Mouse (Mus musculus) neural tube, embryonic 11.5 days (tissue): ENCODE data around the gene Ash1l. TPM values are rescaled to one million over a fixed set of nuclear protein-coding genes. Genes with fewer than 3 reads are reported as not detected.

Experiments
- ATAC-seq: fragments of 200-750 bp; cut with Nextera tagmentation; 2 replicates; pipeline ENCODE4 v1.8.0; 2017; ENCODE audit warnings: moderate number of reproducible peaks, mild to moderate bottlenecking, moderate TSS enrichment, moderate library complexity; ENCODE audit not compliant: insufficient read depth, low FRiP score, low TSS enrichment
- DNase-seq: peaks from one replicate; pipeline ENCODE4 v3.0.0-alpha.2; 2015; ENCODE audit warnings: low spot score
- H3K27ac ChIP-seq: fragments of 300-500 bp; sonication (generic); 2 replicates; pipeline ENCODE4 v1.5.1; 2014; ENCODE audit warnings: low read depth, mild to moderate bottlenecking, low read length
- H3K27me3 ChIP-seq: fragments of 300-500 bp; sonication (generic); 2 replicates; pipeline ENCODE4 v1.6.1; 2014; ENCODE audit warnings: mild to moderate bottlenecking, low read length, mixed read lengths; ENCODE audit not compliant: control insufficient read depth, insufficient read depth
- H3K36me3 ChIP-seq: fragments of 300-500 bp; sonication (generic); 2 replicates; pipeline ENCODE4 v1.6.1; 2014; ENCODE audit warnings: mild to moderate bottlenecking, low read length, moderate library complexity, mixed read lengths; ENCODE audit not compliant: control insufficient read depth, insufficient read depth
- H3K4me1 ChIP-seq: fragments of 300-500 bp; sonication (generic); 2 replicates; pipeline ENCODE4 v1.6.1; 2014; ENCODE audit warnings: low read length, mixed read lengths; ENCODE audit not compliant: control insufficient read depth, insufficient read depth
- H3K4me2 ChIP-seq: fragments of 300-500 bp; sonication (generic); 2 replicates; pipeline ENCODE4 v1.6.1; 2014; ENCODE audit warnings: low read depth, mild to moderate bottlenecking, moderate library complexity
- H3K4me3 ChIP-seq: fragments of 300-500 bp; sonication (generic); 2 replicates; pipeline ENCODE4 v1.5.1; 2014; ENCODE audit warnings: low read depth, low read length
- H3K9ac ChIP-seq: fragments of 300-500 bp; sonication (generic); 2 replicates; pipeline ENCODE4 v1.6.1; 2014; ENCODE audit warnings: mild to moderate bottlenecking, low read length
- H3K9me3 ChIP-seq: fragments of 300-500 bp; sonication (generic); 2 replicates; pipeline ENCODE4 v1.6.1; 2016; ENCODE audit warnings: low read length; ENCODE audit not compliant: control insufficient read depth
- WGBS: fragments of 180-500 bp; shearing (Covaris S2); extraction: QIAGEN DNeasy Blood & Tissue Kit; methylation state at CpG from one replicate; pipeline ENCODE4 v1.1.7; 2014; 5-methylcytosine and 5-hydroxymethylcytosine counted together
- polyA plus RNA-seq: library from polyadenylated mRNA; unstranded; fragments of >200 nt; fragmentation: Nextera tagmentation; extraction: Ambion mirVana; gene quantifications from 2 replicates; pipeline ENCODE4 v1.2.1, GENCODE M21; 2014

Gene Ash1l
- polyA plus RNA-seq, 1 experiment from 2014 or later: 12.3 TPM

DNA sequence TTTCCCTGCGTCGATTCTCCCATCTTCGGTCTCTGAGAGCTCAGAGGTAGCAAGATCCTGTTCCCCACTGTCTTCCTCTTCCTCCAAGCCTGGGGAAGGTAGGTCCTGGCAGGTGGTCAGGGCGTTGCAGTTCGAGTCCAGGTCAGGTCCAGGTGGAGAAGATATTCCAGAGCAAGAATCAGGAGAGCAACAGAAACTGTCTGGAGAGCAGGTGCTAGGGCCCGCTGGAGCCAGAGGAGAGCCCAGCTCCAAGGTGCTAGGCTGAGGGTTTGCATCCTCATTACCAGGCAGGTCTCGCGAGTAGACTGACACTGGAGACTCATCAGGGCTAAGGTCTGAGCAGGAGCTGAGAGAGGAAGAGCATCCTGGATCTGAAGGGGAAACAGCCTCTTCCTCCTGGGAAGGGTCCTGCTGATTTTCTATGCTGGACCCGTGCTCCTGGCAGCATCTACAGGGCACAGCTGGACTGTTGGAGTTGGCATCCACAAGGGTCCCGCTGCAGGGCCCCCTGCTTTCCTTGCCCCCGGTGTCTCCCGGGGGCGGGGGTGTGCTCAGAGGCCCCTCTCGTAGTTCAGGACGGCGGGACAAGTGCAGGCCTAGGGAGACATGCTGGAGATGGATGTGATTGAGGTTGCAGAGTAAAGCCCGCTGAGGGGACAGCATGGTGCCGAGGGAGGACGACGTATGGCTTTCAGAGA lies 141.5 kb downstream of the Ash1l start:
- no peak overlapping the region for H3K27ac ChIP-seq
- peak overlapping the region; percentile 54 for H3K9ac ChIP-seq
- H3K27me3 ChIP-seq: peaks cover 17% of the 10 kb centered on the region
- peak overlapping the region; percentile 57 for H3K4me3 ChIP-seq
- ATAC-seq: no peak
- H3K36me3 ChIP-seq: peaks cover 6% of the 10 kb centered on the region
- peak overlapping the region; percentile 99 for H3K4me2 ChIP-seq
- H3K9me3 ChIP-seq: no peaks in the 10 kb centered on the region
- peaks cover 21% of the 10 kb centered on the region for H3K4me1 ChIP-seq
- no peak for DNase-seq
- 8% methylated on average over 20 of the region's 20 CpGs for WGBS

GRCm38 (mm10) chr3:89092509-89093090 lies 142.2 kb downstream of the Ash1l start:
- peak; percentile 13; the same call in 1 of the 2 replicates for ATAC-seq
- H3K4me1 ChIP-seq: peaks cover 21% of the 10 kb centered on the region
- peaks cover 6% of the 10 kb centered on the region for H3K36me3 ChIP-seq
- peaks cover 17% of the 10 kb centered on the region for H3K27me3 ChIP-seq
- H3K9me3 ChIP-seq: no peaks in the 10 kb centered on the region
- DNase-seq: no peak
- 13% methylated on average over 11 of the region's 11 CpGs for WGBS
- H3K9ac ChIP-seq: peak overlapping the region; percentile 54
- peak overlapping the region; percentile 57 for H3K4me3 ChIP-seq
- H3K27ac ChIP-seq: no peak overlapping the region
- peak overlapping the region; percentile 99 for H3K4me2 ChIP-seq

DNA sequence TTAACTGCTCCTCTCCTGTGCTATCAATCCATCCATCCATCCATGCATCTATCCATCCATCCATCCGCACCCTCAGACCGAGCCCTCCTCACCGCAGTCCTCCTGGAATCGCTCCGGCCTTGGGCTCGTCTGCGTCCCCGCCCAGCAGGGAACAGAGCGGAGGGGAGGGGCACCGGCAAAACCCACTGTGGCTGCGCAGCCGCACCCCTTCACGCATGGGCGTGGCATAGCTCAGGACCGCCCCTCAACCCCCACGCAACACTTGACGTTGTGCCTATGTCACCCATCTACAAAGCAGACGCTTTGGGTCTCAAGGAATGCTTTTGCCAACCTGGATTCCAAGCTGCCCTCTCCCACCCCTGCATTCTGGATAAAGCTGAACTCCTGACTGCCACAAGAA lies 142.8 kb downstream of the Ash1l start, which contains the start of gene Rusc1:
Rusc1 (minus strand) TSS at position 137 of the 400 bp plus-strand sequence.
- H3K9me3 ChIP-seq: no peaks in the 10 kb centered on the region
- H3K4me1 ChIP-seq: peaks cover 20% of the 10 kb centered on the region
- under 1% methylated on average over 18 of the region's 18 CpGs for WGBS
- peaks cover 17% of the 10 kb centered on the region for H3K27me3 ChIP-seq
- ATAC-seq (peak; percentile 74), DNase-seq (peak; percentile 88)
- H3K27ac ChIP-seq: no peak within 1 kb of the TSS
- peak within 1 kb of the TSS; percentile 99 for H3K4me2 ChIP-seq
- H3K4me3 ChIP-seq: peak within 1 kb of the TSS; percentile 57
- H3K36me3 ChIP-seq: peaks cover 8% of the 10 kb centered on the region
- H3K9ac ChIP-seq: peak within 1 kb of the TSS; percentile 54

GRCm38 (mm10) chr3:89094021-89094420 lies 143.6 kb downstream of the Ash1l start:
- Histone ChIP-seq H3K9me3 (no peaks in the 10 kb centered on the region), H3K27ac (no peak overlapping the region), H3K4me3 (no peak overlapping the region), H3K9ac (no peak overlapping the region), H3K4me2 (no peak overlapping the region), H3K36me3 (peaks cover 13% of the 10 kb centered on the region), H3K4me1 (peaks cover 22% of the 10 kb centered on the region), H3K27me3 (peaks cover 11% of the 10 kb centered on the region)
- ATAC-seq (no peak), DNase-seq (no peak)
- WGBS: 89% methylated on average over 10 of the region's 10 CpGs

- Histone ChIP-seq H3K4me1 (peaks cover 15% of the 10 kb centered on the region), H3K9me3 (no peaks in the 10 kb centered on the region), H3K36me3 (peaks cover 9% of the 10 kb centered on the region), H3K4me3 (peak within 1 kb of the TSS; percentile 81), H3K27ac (0 out of 2 replicates have a peak within 1 kb of the TSS, but pooled peaks have one; percentile 46), H3K27me3 (no peaks in the 10 kb centered on the region), H3K4me2 (peak within 1 kb of the TSS; percentile 87), H3K9ac (peak within 1 kb of the TSS; percentile 67)
- DNase-seq: no peak
- 48% methylated on average over 7 of the region's 7 CpGs for WGBS
- ATAC-seq: no peak
These were observed 150.4 kb downstream of the Ash1l start, which contains the start of gene Gm43738 for GRCm38 (mm10) chr3:89100811-89101210. Gene Gm43738, minus strand, starts transcription at chr3:89101099.

DNA sequence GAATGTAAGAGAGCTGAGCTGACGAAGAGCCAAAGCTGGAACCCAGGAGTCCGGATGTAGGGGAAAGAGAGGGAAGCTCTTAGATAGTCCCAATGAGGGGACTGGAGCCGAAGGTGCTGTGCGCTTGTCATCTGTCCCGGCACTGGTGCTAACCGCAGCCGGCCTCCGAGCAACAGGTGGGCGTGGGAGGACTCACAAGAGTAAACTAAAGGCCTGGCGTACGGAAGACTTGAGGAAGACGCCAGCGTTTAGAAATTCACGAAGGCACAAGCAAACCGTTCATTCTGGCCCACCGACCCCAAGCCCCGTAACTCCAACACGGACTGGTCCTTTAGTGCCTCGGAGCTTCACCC lies 151.0 kb downstream of the Ash1l start:
- peak; percentile 40 for ATAC-seq
- Histone ChIP-seq H3K4me2 (peak overlapping the region; percentile 87), H3K9ac (peak overlapping the region; percentile 67), H3K27ac (0 out of 2 replicates have a peak overlapping the region, but pooled peaks have one; percentile 46), H3K27me3 (no peaks in the 10 kb centered on the region), H3K36me3 (peaks cover 9% of the 10 kb centered on the region), H3K4me3 (peak overlapping the region; percentile 81), H3K9me3 (no peaks in the 10 kb centered on the region), H3K4me1 (peaks cover 15% of the 10 kb centered on the region)
- WGBS: 0% methylated on average over 19 of the region's 19 CpGs
- no peak for DNase-seq

DNA sequence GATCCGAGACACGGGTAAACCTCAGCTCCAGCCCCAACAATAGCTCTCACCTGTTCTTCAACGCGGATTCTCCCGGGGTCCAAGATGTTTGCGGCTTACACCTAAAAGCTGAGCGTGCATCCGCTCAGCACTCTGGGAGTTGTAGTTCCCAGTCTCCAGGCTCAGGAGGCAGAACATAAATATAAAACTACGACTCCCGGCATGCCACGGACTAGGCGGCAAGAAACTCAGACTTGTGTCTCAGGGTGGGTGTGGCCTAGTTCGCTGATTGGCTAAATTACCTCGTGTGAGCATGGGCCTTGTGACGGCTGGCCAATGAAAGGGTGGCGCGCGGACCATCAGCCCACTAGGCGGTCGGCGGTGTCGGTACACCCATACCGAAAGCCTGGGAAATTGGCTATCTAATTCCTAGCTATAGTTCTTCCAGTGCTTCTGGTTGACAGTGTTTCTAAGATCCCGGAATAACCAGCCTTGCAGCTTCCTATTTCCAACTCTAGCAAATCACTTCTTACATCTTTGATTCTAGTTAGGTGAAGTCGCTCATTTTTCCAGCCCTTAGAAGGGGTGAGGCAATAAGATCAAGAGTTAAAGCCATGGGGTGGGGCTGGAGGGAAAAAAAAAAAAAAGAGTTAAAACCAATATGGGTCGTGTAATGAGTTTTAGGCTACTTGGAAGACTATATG lies 151.5 kb downstream of the Ash1l start, which contains the start of gene Fdps:
Fdps (minus strand) TSS at position 148 of the 683 bp plus-strand sequence.
- Histone ChIP-seq H3K4me3 (peak within 1 kb of the TSS; percentile 81), H3K4me1 (peaks cover 15% of the 10 kb centered on the region), H3K4me2 (peak within 1 kb of the TSS; percentile 87), H3K27me3 (no peaks in the 10 kb centered on the region), H3K9me3 (no peaks in the 10 kb centered on the region), H3K36me3 (peaks cover 7% of the 10 kb centered on the region), H3K27ac (0 out of 2 replicates have a peak within 1 kb of the TSS, but pooled peaks have one; percentile 46), H3K9ac (peak within 1 kb of the TSS; percentile 67)
- under 1% methylated on average over 26 of the region's 26 CpGs for WGBS
- peak; percentile 95 for DNase-seq
- ATAC-seq: peak; percentile 99

DNA sequence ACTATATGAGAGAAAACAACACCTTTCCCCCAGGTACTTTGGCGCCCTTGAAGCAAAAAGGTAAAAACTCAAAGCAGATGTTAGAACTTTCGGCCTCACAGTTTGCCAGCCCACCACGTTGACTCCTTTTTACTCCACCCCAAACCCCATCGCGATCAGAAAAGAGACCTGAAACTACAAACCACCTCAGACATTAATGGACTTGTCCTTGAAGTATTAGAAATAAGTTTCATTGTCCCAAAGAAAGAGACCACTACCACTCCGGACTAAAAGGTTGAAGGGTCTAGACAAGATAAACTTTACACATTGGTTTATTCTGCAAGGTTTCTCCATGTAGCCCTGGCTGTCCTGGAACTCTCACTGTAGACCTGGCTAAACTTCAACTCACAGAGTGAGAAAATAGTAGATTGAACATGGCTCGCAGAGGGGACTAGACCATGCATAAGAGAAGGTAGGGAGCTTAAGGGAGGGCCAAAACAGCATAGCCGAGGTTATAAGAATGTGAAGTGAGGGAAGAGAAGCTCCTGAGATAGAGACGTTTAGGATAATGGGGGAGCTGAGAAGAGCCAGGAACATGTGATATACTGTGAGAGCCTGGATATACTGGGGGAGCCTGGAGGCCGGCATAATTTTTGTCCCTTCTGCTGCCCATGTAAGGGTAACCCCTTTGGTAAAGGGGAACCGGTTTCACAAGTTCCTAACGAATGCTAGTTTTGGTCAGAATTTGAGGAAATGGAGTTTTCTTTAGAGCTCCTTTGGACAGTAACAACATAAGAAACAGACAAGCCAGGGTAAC lies 152.3 kb downstream of the Ash1l start:
- Histone ChIP-seq H3K36me3 (peaks cover 7% of the 10 kb centered on the region), H3K9me3 (no peaks in the 10 kb centered on the region), H3K9ac (no peak overlapping the region), H3K27ac (no peak overlapping the region), H3K4me3 (no peak overlapping the region; the same call in 1 of the 2 replicates), H3K4me2 (peak overlapping the region; percentile 39; the same call in 1 of the 2 replicates), H3K4me1 (peaks cover 15% of the 10 kb centered on the region), H3K27me3 (no peaks in the 10 kb centered on the region)
- ATAC-seq (no peak), DNase-seq (no peak)
- 65% methylated on average over 12 of the region's 12 CpGs for WGBS
